ENCODE assay signal across 9 mouse cellular contexts in genomic region chr5:150196881-150197311, GRCm38 (mm10).
DNase-seq lines count a peak whose midpoint lies in the region; ATAC-seq lines count a peak whose summit lies in the region.
"Had no signal": no experiment of that assay in that cellular context is flagged by ENCODE, and none has a peak within 500 bp of the region (broad histone marks: within the 10 kb centered on the region; RNA-seq: fewer than 3 reads in every experiment).

No protein-coding gene starts in this region.

- peak; percentile 70 for DNase-seq in ES-CJ7 (ENCODE audit: low read depth, low spot score)
- DNase-seq in embryonic facial prominence, embryonic 14.5 days (ENCODE audit: low spot score), result peak; percentile 70
- peak; percentile 47 for DNase-seq in lung, postnatal 10 days
- DNase-seq in testis, postnatal 14 days (ENCODE audit: low spot score), result peak; percentile 28
- DNase-seq in urinary bladder, postnatal 25 days (ENCODE audit: low spot score), result no peak
- DNase-seq in adrenal gland, adult 2 months, result no peak
- no peak for DNase-seq in cerebellum, adult 9-10 months

- peak overlapping the region; percentile 41 for H3K4me3 ChIP-seq in embryonic facial prominence, embryonic 14.5 days (ENCODE audit: low read depth, low read length)
- peak overlapping the region; percentile 35 for H3K4me3 ChIP-seq in intestine, embryonic 15.5 days (replicated peaks)

- no peaks in the 10 kb centered on the region for H3K36me3 ChIP-seq in embryonic facial prominence, embryonic 14.5 days (ENCODE audit: control insufficient read depth, insufficient read depth, low read length)
- no peaks in the 10 kb centered on the region for H3K36me3 ChIP-seq in intestine, embryonic 15.5 days

- H3K9ac ChIP-seq in embryonic facial prominence, embryonic 14.5 days (ENCODE audit: low read depth, low read length), result no peak overlapping the region
- H3K9ac ChIP-seq in intestine, embryonic 15.5 days, result no peak overlapping the region

- peaks cover 10% of the 10 kb centered on the region for H3K4me1 ChIP-seq in embryonic facial prominence, embryonic 14.5 days (ENCODE audit: control insufficient read depth, insufficient read depth, low read length)
- 0 out of 2 replicates have a peak, but pooled peaks cover 3% of the 10 kb centered on the region for H3K4me1 ChIP-seq in intestine, embryonic 15.5 days (replicated peaks)

- WGBS in embryonic facial prominence, embryonic 14.5 days, result 7% methylated on average over 6 of the region's 6 CpGs
- 11% methylated on average over 6 of the region's 6 CpGs for WGBS in intestine, embryonic 15.5 days

- H3K9me3 ChIP-seq in embryonic facial prominence, embryonic 14.5 days (ENCODE audit: control insufficient read depth, low read length), result no peaks in the 10 kb centered on the region
- no peaks in the 10 kb centered on the region for H3K9me3 ChIP-seq in intestine, embryonic 15.5 days

- ATAC-seq in embryonic facial prominence, embryonic 14.5 days (ENCODE audit: low read depth), result peak; percentile 56; the same call in 1 of the 2 replicates
- no peak for ATAC-seq in intestine, embryonic 15.5 days

- H3K4me2 ChIP-seq in embryonic facial prominence, embryonic 14.5 days (ENCODE audit: low read depth, low read length), result peak overlapping the region; percentile 77
- H3K4me2 ChIP-seq in intestine, embryonic 15.5 days (replicated peaks), result peak overlapping the region; percentile 71

- H3K27me3 ChIP-seq in embryonic facial prominence, embryonic 14.5 days (replicated peaks; ENCODE audit: control insufficient read depth, insufficient read depth, low read length), result no peaks in the 10 kb centered on the region; the same call in 1 of the 2 replicates
- no peaks in the 10 kb centered on the region for H3K27me3 ChIP-seq in intestine, embryonic 15.5 days (replicated peaks)

- H3K27ac ChIP-seq in embryonic facial prominence, embryonic 14.5 days (replicated peaks; ENCODE audit: low read depth, low read length), result no peak overlapping the region
- no peak overlapping the region for H3K27ac ChIP-seq in intestine, embryonic 15.5 days
- H3K27ac ChIP-seq: macrophage had no signal

Comparison
In these comparisons a context has a peak if more than half of its experiments do, and no peak if none do; other contexts are left out.
1. DNase-seq: peak in ES-CJ7 (single experiment), embryonic facial prominence, embryonic 14.5 days (single experiment), lung, postnatal 10 days (single experiment) and testis, postnatal 14 days (single experiment); none in urinary bladder, postnatal 25 days (single experiment), adrenal gland, adult 2 months (single experiment) and cerebellum, adult 9-10 months (single experiment).